Mouse (Mus musculus) limb, embryonic 10.5 days (tissue): Measurements from ENCODE around the gene Dus2. TPM values are rescaled to one million over a fixed set of nuclear protein-coding genes. Genes with fewer than 3 reads are reported as not detected.
"Not testable (repeated sequence)": the region's sequence is repeated elsewhere in the genome, so short reads cannot be mapped to it uniquely, and the experiment has no call there.

Source experiments
- DNase-seq: peaks from one replicate; pipeline ENCODE4 v3.0.0-alpha.2; 2017; ENCODE audit warnings: low spot score
- H3K27ac ChIP-seq: fragments of 300-500 bp; sonication (generic); 2 replicates; pipeline ENCODE4 v1.5.1; 2016; ENCODE audit warnings: mild to moderate bottlenecking
- H3K27me3 ChIP-seq: fragments of 300-500 bp; sonication (generic); 2 replicates; pipeline ENCODE4 v1.6.1; 2016; ENCODE audit warnings: low read depth, mild to moderate bottlenecking; ENCODE audit not compliant: poor library complexity, severe bottlenecking
- H3K36me3 ChIP-seq: fragments of 300-500 bp; sonication (generic); 2 replicates; pipeline ENCODE4 v1.6.1; 2016; ENCODE audit warnings: mild to moderate bottlenecking, moderate library complexity
- H3K4me1 ChIP-seq: fragments of 300-500 bp; sonication (generic); 2 replicates; pipeline ENCODE4 v1.6.1; 2016
- H3K4me3 ChIP-seq: fragments of 300-500 bp; sonication (generic); 2 replicates; pipeline ENCODE4 v1.5.1; 2016; ENCODE audit warnings: mild to moderate bottlenecking, moderate library complexity
- H3K9me3 ChIP-seq: fragments of 300-500 bp; sonication (generic); replicated peaks from 2 replicates; pipeline ENCODE4 v1.6.1; 2016; ENCODE audit warnings: mild to moderate bottlenecking
- WGBS: fragments of 180-500 bp; shearing (Covaris S2); methylation state at CpG from one replicate; pipeline ENCODE4 v1.1.7; 2016; 5-methylcytosine and 5-hydroxymethylcytosine counted together
- polyA plus RNA-seq: library from polyadenylated mRNA; unstranded; fragments of >200 nt; fragmentation: Nextera tagmentation; extraction: Ambion mirVana; gene quantifications from 2 replicates; pipeline ENCODE4 v1.2.1, GENCODE M21; 2016

The Dus2 gene
- polyA plus RNA-seq, 1 experiment from 2014 or later = 23.7 TPM

DNA sequence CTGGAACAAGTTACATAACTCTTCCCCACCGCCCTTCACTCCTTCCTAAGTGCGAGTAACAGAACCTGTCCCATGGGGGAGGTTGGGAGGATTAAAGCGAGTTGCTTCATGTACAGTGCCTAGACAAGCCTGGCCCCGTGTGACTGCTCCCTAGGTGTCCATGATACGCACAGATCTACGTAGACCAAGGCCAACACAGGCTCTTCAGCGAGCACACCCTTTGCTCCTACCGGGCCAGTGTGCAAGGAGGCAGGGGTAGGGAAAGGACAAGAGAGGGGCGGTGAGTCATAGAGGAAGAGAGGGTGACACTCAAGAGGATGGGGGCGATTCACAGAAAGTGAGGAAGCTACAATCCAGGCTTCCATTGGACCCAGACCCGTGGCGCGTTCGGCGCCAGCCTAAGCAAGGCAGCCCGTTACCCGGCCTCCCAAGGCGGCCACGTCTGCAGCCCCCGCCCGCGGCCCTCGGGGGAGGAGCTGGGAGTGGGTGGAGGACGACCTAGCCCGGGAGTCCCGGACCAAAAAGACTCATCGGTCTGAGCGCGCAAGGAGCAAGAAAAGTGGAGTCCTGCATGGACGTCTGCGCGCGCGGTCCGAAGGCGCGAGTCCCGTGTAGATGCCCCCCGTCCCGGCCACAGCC is 25.8 kb upstream of the Dus2 start:
- peak overlapping the region; percentile 87 for H3K4me3 ChIP-seq
- DNase-seq = peak; percentile 77
- WGBS = 3% methylated on average over 38 of the region's 40 CpGs

DNA sequence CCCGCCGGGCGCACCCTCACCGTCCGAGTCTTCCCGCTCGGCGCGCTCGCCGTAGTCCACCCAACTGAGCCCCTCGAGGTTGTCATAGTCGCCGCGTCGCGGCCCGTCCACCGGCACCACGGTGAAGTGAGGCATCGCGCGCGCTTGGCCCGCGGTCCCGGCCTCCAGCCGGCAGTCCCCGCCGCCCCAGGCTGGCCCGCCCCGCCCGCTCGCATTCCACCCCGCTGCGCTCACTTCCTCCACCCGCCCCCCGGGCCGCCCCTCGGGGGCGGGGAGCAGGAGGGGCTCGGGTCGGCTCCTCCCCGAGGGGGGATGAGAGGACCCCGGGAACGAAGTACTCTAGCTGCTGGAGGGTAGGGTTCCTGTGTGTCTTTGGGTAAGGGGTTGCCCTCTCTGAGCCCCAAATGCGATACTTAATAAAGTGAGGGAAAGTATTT is 25.2 kb upstream of the Dus2 start, which contains the start of gene Slc12a4:
Gene Slc12a4, minus strand, starts transcription at position 193 of the 437 bp plus-strand sequence.
- DNase-seq = peak; percentile 90
- Histone ChIP-seq H3K9me3 (no peaks in the 10 kb centered on the region), H3K27ac (peak within 1 kb of the TSS; percentile 93), H3K27me3 (peaks cover 14% of the 10 kb centered on the region), H3K4me3 (peak within 1 kb of the TSS; percentile 87), H3K4me1 (peaks cover 41% of the 10 kb centered on the region), H3K36me3 (0 out of 2 replicates have a peak, but pooled peaks cover 8% of the 10 kb centered on the region)
- under 1% methylated on average over 45 of the region's 47 CpGs for WGBS

More for the DNA sequence above, 25.8 kb upstream of the Dus2 start:
- Histone ChIP-seq H3K36me3 (peaks cover 13% of the 10 kb centered on the region; the same call in 1 of the 2 replicates), H3K4me1 (peaks cover 41% of the 10 kb centered on the region), H3K9me3 (no peaks in the 10 kb centered on the region), H3K27me3 (peaks cover 14% of the 10 kb centered on the region), H3K27ac (peak overlapping the region; percentile 93)

DNA sequence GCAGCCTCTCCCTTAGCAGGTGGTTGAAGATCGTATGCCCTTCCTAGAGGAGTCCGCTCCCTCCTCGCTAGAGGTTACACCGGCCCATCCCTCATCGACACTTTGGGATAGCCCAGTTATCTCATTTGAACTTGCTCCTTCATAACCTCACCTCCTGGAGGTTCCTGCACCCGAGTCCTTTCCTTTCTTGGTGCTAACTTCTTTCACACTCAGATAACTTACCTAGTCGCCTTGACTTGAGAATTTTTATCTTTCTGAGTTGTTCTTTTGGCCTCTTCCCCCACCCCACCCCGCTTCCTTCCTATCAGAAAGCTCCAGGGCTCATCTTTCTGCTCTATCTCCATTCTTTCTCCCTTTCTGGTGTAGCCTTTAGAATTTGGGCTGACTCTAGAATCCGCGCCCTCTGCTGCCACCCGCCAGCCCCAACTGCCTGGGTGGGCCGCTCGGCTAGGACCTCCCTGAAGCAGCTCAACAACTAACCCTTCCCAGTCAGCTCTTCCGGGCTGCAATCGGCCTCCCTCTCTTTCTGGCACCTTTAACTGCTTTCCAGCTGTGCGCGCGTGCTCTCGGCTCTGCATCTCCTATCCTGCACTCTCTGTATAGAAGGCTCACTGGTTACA is 24.3 kb upstream of the Dus2 start:
- WGBS = 5% methylated on average over 19 of the region's 19 CpGs
- Histone ChIP-seq H3K36me3 (0 out of 2 replicates have a peak, but pooled peaks cover 4% of the 10 kb centered on the region), H3K4me3 (peak overlapping the region; percentile 87), H3K9me3 (no peaks in the 10 kb centered on the region), H3K27ac (peak overlapping the region; percentile 93), H3K27me3 (peaks cover 14% of the 10 kb centered on the region), H3K4me1 (peaks cover 41% of the 10 kb centered on the region)
- peak; percentile 84 for DNase-seq

DNA sequence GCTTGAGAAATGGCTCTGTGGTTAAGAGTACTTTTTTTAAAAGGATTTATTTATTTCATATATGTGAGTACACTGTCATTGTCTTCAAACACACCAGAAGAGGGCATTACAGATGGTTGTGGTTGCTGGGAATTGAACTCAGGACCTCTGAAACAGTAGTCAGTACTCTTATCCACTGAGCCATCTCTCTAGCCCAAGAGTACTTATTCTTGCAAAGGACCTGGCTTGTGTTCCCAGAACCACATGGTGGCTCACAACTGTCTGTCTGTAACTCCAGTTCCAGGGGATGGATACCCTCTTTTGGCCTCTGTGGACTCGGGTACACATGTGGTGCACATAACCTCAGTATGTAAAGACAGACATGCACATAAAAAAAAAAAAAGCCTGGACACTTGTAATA is 21.8 kb upstream of the Dus2 start:
- Histone ChIP-seq H3K36me3 (no peaks in the 10 kb centered on the region), H3K4me3 (no peak overlapping the region), H3K27me3 (peaks cover 14% of the 10 kb centered on the region), H3K9me3 (no peaks in the 10 kb centered on the region), H3K4me1 (peaks cover 31% of the 10 kb centered on the region), H3K27ac (no peak overlapping the region)
- no peak for DNase-seq
- 97% methylated on average over 1 of the region's 1 CpGs for WGBS

DNA sequence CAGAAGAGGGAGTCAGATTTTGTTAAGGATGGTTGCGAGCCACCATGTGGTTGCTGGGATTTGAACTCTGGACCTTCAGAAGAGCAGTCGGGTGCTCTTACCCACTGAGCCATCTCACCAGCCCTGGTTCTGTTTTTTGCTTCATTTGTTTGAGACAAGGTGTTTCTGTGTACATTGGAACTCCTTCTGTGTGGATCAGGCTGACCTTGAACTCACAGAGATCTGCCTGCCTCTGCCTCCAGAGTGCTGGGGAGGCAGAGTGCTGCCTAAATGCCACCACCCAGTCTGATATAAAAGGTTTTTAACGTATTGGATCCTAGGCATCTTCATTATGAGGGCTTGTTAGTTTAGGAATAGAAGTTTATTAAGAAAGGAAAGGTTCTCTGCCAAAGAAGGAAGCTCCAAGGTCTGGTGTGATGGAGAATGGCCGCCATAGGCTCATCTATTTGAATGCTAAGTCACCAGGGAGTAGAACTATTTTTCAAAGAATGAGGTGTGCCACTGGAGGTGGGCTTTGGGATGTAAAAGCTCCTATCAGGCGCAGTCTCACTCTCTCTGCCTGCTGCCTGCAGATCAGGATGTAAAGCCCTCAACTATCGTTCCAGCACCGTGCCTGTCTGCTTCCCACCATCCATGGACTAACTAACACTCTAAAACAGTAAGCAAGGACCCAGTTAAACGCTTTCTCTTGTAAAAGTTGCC is 20.0 kb upstream of the Dus2 start:
- Histone ChIP-seq H3K27me3 (peaks cover 14% of the 10 kb centered on the region), H3K9me3 (no peaks in the 10 kb centered on the region), H3K36me3 (no peaks in the 10 kb centered on the region), H3K4me3 (no peak overlapping the region), H3K4me1 (peaks cover 13% of the 10 kb centered on the region), H3K27ac (no peak overlapping the region)
- 78% methylated on average over 8 of the region's 8 CpGs for whole genome bisulfite sequencing
- no peak for DNase-seq

DNA sequence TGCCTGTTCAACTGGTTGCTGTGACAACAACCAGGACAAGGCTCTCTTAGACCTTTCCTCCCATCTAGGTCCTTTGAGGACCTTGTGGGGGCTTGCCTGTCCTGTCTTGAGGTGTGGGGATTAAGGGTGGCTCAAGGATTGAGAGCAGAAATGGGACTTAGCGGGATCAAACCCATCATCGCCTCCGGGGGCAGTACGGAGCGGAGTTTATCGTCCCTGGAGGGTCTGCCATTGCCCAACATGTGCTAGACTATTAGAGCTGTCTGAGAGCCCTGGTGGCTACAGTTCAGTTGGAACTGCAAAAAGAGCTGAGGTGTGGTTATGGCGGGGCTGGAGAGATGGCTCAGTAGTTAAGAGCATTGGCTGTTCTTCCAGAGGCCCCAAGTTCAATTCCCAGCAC is 15.8 kb upstream of the Dus2 start:
- DNase-seq = no peak
- Histone ChIP-seq H3K36me3 (no peaks in the 10 kb centered on the region), H3K27me3 (no peaks in the 10 kb centered on the region), H3K4me1 (no peaks in the 10 kb centered on the region), H3K27ac (no peak overlapping the region), H3K4me3 (no peak overlapping the region), H3K9me3 (no peaks in the 10 kb centered on the region; the same call in 1 of the 2 replicates)
- WGBS = 69% methylated on average over 7 of the region's 7 CpGs

DNA sequence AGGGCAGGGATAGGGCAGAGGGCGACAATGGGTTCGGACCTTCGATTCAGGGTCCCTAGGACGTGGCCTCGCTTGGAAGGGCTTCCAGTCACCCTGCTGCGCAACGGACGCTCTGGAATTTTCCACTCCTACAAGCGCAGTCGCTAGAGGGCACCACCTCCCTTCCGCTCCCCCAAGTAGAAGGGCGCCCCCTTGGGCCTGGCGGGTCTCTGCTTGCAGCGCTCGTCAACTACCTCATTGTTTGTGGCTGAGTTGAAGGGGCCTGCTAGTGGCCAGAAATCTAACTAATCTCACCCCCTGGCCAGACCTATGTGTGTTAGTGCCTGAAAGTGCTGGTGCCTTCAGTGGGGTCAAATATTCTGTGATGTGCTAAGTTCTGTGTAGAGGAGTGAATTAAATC is 11.8 kb upstream of the Dus2 start, which contains the start of gene Dpep3:
Gene Dpep3, minus strand, starts transcription at position 105 of the 400 bp plus-strand sequence.
- no peaks in the 10 kb centered on the region for H3K36me3 ChIP-seq
- 91% methylated on average over 15 of the region's 15 CpGs for WGBS

DNA sequence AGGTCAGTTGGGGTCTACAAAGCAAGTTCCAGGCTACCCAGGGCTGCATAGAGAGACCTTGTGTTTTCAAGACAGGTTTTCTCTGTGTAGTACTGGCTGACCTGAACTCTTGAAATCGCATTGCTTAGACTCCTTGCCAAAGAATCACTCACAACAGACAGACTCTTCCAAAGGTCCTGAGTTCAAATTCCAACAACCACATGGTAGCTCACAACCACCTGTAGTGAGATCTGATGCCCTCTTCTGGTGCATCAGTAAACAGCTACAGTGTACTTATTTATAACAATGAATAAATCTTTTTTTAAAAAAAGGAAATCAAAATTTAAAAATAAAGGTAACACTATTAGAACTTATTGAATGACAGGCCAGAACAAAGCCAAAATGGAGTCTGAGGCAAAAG is 10.0 kb upstream of the Dus2 start:
- Histone ChIP-seq H3K27ac (no peak overlapping the region), H3K27me3 (no peaks in the 10 kb centered on the region)

More for the DNA sequence above, 11.8 kb upstream of the Dus2 start, which contains the start of gene Dpep3:
- no peaks in the 10 kb centered on the region for H3K27me3 ChIP-seq
- no peak within 1 kb of the TSS for H3K4me3 ChIP-seq
- H3K27ac ChIP-seq = no peak within 1 kb of the TSS
- DNase-seq = no peak
- no peaks in the 10 kb centered on the region for H3K4me1 ChIP-seq
- H3K9me3 ChIP-seq = no peaks in the 10 kb centered on the region; the same call in 1 of the 2 replicates

DNA sequence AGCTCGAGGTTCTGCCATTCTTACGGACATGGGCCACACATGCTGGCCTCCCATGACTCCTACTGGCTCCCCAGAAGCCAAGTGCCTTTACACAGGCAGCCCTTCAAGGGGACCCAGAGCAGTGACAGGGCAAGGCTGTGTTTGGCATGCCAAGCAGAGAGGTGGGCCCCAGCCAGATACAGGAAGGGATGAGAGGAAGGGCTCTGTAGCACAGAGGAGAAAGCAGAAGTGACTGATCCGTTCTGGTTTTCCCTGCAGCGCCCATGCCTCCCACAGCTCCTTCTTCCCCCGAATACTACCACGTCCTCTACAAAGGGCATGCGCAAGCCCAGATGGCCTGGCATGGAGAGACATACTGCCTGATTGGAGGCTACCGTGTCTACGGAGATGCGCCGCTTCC is 7.7 kb upstream of the Dus2 start:
- not testable (repeated sequence) for DNase-seq, H3K36me3 ChIP-seq, H3K4me3 ChIP-seq, H3K27ac ChIP-seq, H3K9me3 ChIP-seq, H3K4me1 ChIP-seq, H3K27me3 ChIP-seq
- WGBS = 84% methylated on average over 11 of the region's 11 CpGs

More for the DNA sequence above, 10.0 kb upstream of the Dus2 start:
- Histone ChIP-seq H3K36me3 (no peaks in the 10 kb centered on the region), H3K4me1 (no peaks in the 10 kb centered on the region), H3K9me3 (no peaks in the 10 kb centered on the region; the same call in 1 of the 2 replicates), H3K4me3 (no peak overlapping the region)
- no peak for DNase-seq
- WGBS = 95% methylated on average over 1 of the region's 1 CpGs

DNA sequence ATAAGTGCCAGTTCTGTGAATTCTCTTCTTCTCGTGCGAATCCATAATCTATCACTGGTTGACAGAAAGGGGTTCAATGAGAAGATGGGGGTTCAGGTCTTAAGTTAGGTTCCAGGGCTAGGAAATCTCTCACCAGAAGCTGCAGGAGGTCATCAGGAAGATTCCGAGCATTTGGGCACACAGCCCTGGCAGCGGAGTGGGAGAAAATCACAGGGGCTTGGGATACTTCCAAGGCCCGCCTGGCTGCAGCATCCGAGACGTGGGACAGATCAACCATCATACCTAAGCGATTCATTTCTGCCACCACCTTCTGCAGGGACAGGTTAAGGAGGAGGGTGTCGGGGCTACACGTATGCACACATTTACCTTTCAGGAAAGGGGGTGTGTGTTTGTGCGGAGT is 2.6 kb upstream of the Dus2 start:
- WGBS = 87% methylated on average over 11 of the region's 11 CpGs
- Histone ChIP-seq H3K9me3 (no peaks in the 10 kb centered on the region), H3K4me1 (peaks cover 11% of the 10 kb centered on the region; the same call in 1 of the 2 replicates), H3K36me3 (no peaks in the 10 kb centered on the region), H3K27ac (no peak overlapping the region), H3K27me3 (peaks cover 6% of the 10 kb centered on the region), H3K4me3 (no peak overlapping the region)
- no peak for DNase-seq

DNA sequence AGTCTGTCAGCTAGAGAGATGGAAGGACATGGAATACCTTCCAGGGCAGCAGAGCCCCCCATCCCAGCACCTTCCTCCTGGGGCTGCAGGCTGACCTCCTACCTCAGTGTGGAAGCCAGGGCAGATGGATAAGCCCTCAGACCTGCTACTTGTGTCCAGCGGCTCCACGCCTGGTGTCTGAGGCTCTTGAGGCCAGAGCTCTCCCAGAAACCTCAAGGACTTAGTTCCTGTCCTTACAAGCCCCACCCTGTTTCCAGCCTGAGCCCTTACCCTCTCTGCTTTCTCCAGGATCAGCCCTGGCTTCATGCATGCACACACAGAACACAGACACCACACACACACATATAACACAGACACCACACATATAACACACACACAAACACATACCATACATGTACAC is 409 bp downstream of the Dus2 start:
- H3K9me3 ChIP-seq = no peaks in the 10 kb centered on the region
- H3K27ac ChIP-seq = peak overlapping the region; percentile 72
- no peak overlapping the region for H3K4me3 ChIP-seq
- peaks cover 11% of the 10 kb centered on the region; the same call in 1 of the 2 replicates for H3K4me1 ChIP-seq
- no peak for DNase-seq
- peaks cover 6% of the 10 kb centered on the region for H3K27me3 ChIP-seq
- no peaks in the 10 kb centered on the region for H3K36me3 ChIP-seq
- 81% methylated on average over 2 of the region's 2 CpGs for WGBS

DNA sequence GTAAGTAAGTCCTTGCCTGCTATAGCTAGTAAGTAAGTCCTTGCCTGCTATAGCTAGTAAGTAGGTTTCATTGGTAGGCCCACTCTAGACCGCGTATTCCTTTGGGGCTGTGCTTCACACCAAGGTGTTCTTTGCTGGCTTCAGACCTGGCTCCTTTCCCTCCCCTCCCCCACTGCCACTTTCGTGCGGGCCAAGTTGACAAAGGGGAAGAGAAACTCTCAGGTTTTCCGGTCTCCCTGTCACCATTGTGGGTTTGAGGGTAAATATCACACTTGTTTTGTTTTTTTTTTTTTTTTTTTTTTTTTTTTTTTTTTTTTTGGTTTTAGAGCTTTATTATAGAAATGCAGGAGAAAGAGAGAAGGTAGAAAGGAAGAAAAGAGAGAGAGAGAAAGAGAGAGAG is 1.4 kb downstream of the Dus2 start:
- Histone ChIP-seq H3K36me3 (no peaks in the 10 kb centered on the region), H3K4me1 (peaks cover 11% of the 10 kb centered on the region; the same call in 1 of the 2 replicates), H3K4me3 (no peak overlapping the region), H3K27ac (no peak overlapping the region), H3K9me3 (no peaks in the 10 kb centered on the region), H3K27me3 (peaks cover 6% of the 10 kb centered on the region)
- WGBS = 68% methylated on average over 5 of the region's 5 CpGs
- no peak for DNase-seq

DNA sequence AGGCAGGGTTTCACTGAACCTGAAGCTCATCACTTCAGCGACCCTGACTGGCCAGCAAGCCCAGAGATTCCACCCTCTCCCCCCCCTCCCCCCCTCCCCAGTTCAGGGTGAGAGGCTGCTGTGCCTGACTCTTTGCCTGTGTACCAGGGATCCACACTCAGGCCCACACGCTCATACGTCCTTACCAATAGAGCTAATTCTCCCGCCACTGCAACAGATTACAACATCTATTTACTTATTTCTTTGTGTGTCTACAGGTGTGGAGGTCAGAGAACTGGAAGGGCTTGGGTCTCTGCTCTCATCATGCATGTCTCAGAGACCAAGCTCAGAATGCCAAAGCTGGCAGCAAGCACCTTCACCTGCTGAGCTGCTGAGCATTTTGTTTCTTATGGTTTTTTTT is 2.1 kb downstream of the Dus2 start:
- WGBS = 59% methylated on average over 4 of the region's 4 CpGs
- DNase-seq = no peak
- no peak overlapping the region for H3K27ac ChIP-seq

More for the DNA sequence above, 2.1 kb downstream of the Dus2 start:
- Histone ChIP-seq H3K9me3 (no peaks in the 10 kb centered on the region), H3K4me3 (no peak overlapping the region), H3K4me1 (peaks cover 11% of the 10 kb centered on the region; the same call in 1 of the 2 replicates), H3K27me3 (peaks cover 6% of the 10 kb centered on the region), H3K36me3 (no peaks in the 10 kb centered on the region)
